Mouse (Mus musculus) MEL (cell line): Measurements from ENCODE around the gene Krt18. TPM values are rescaled to one million over a fixed set of nuclear protein-coding genes. Genes with fewer than 3 reads are reported as not detected.
A peak's percentile ranks its signal among the peaks of the same experiment; 100 is the strongest.

Experiments
- DNase-seq: peaks from one replicate; pipeline ENCODE4 v3.0.0; 2011; ENCODE audit warnings: low read depth, low spot score
- H3K27ac ChIP-seq: 2 replicates; pipeline ENCODE4 v1.5.1; 2012; ENCODE audit warnings: low read depth, mild to moderate bottlenecking, control low read depth, low read length, moderate library complexity; ENCODE audit not compliant: control insufficient read depth
- H3K27me3 ChIP-seq, 2 experiments: fragments of 150-350 bp in 1 of 2; sonication (generic) in 1 of 2; 2 replicates each; pipeline ENCODE4 v1.6.1; 2012; ENCODE audit warnings: low read length in 2 of 2, mild to moderate bottlenecking in 2 of 2, improper control_type of control experiment in 1 of 2, moderate library complexity in 1 of 2; ENCODE audit not compliant: insufficient read depth in 2 of 2, control insufficient read depth in 1 of 2
- H3K36me3 ChIP-seq, 2 experiments: 2 replicates each; pipeline ENCODE4 v1.6.1; 2012 to 2014; ENCODE audit warnings: low read length in 2 of 2, improper control_type of control experiment in 1 of 2, inconsistent platforms in 1 of 2, mild to moderate bottlenecking in 1 of 2; ENCODE audit not compliant: insufficient read depth in 2 of 2, control insufficient read depth in 1 of 2
- H3K4me1 ChIP-seq, 2 experiments: fragments of 150-350 bp in 1 of 2; sonication (generic) in 1 of 2; 2 replicates each; pipeline ENCODE4 v1.6.1; 2012; ENCODE audit warnings: low read length in 2 of 2, improper control_type of control experiment in 1 of 2, mild to moderate bottlenecking in 1 of 2; ENCODE audit not compliant: insufficient read depth in 2 of 2, control insufficient read depth in 1 of 2
- H3K4me3 ChIP-seq, 2 experiments: fragments of 150-350 bp in 1 of 2; sonication (generic) in 1 of 2; 2 replicates each; pipeline ENCODE4 v1.5.1; 2012; ENCODE audit warnings: low read depth in 2 of 2, low read length in 2 of 2, mild to moderate bottlenecking in 2 of 2, moderate library complexity in 2 of 2, control low read depth in 1 of 2, improper control_type of control experiment in 1 of 2; ENCODE audit not compliant: control insufficient read depth in 1 of 2, insufficient read depth in 1 of 2
- H3K79me2 ChIP-seq: 2 replicates; pipeline ENCODE4 v1.6.1; 2012; ENCODE audit warnings: mild to moderate bottlenecking, low read length, moderate library complexity; ENCODE audit not compliant: control insufficient read depth, poor library complexity, insufficient read depth
- H3K9ac ChIP-seq: 2 replicates; pipeline ENCODE4 v1.6.1; 2012; ENCODE audit warnings: low read depth, mild to moderate bottlenecking, control low read depth, low read length, moderate library complexity; ENCODE audit not compliant: control insufficient read depth, poor library complexity, severe bottlenecking
- H3K9me3 ChIP-seq: fragments of 150-350 bp; sonication (generic); replicated peaks from 2 replicates; pipeline ENCODE4 v1.6.1; 2012; ENCODE audit warnings: mild to moderate bottlenecking, low read length, improper control_type of control experiment, moderate library complexity; ENCODE audit not compliant: insufficient read depth
- BHLHE40 ChIP-seq: IDR thresholded peaks from 2 replicates; pipeline ENCODE4 v1.6.1; 2012; ENCODE audit warnings: low read depth, mild to moderate bottlenecking, inconsistent platforms, low read length, improper control_type of control experiment, borderline replicate concordance
- CHD1 ChIP-seq: IDR thresholded peaks from 2 replicates; pipeline ENCODE4 v1.6.1; 2012; ENCODE audit warnings: low read depth, mild to moderate bottlenecking, inconsistent platforms, low read length, improper control_type of control experiment
- CTCF ChIP-seq, 3 experiments: IDR thresholded peaks in 2 of 3; conservative IDR thresholded peaks in 1 of 3; 2 replicates each; pipeline ENCODE4 v1.5.1; 2011 to 2012; ENCODE audit warnings: low read length in 3 of 3, low read depth in 2 of 3, mild to moderate bottlenecking in 2 of 3, improper control_type of control experiment in 1 of 3, inconsistent platforms in 1 of 3, mixed read lengths in 1 of 3, moderate library complexity in 1 of 3; ENCODE audit not compliant: control insufficient read depth in 1 of 3, insufficient read depth in 1 of 3, poor library complexity in 1 of 3, severe bottlenecking in 1 of 3
- E2F4 ChIP-seq: IDR thresholded peaks from 2 replicates; pipeline ENCODE4 v1.6.1; 2011; ENCODE audit warnings: low read depth, low read length, improper control_type of control experiment, borderline replicate concordance
- ELF1 ChIP-seq: IDR thresholded peaks from 2 replicates; pipeline ENCODE4 v1.6.1; 2014; ENCODE audit warnings: low read depth, mild to moderate bottlenecking, inconsistent platforms, low read length, improper control_type of control experiment, moderate library complexity
- EP300 ChIP-seq, 2 experiments: IDR thresholded peaks; 2 replicates each; pipeline ENCODE4 v1.6.1; 2011; ENCODE audit warnings: improper control_type of control experiment in 2 of 2, low read length in 2 of 2, low read depth in 1 of 2, mild to moderate bottlenecking in 1 of 2
- ETS1 ChIP-seq: IDR thresholded peaks from 2 replicates; pipeline ENCODE4 v1.6.1; 2012; ENCODE audit warnings: low read depth, mild to moderate bottlenecking, inconsistent platforms, low read length, improper control_type of control experiment, moderate library complexity
- GABPA ChIP-seq: IDR thresholded peaks from 2 replicates; pipeline ENCODE4 v1.6.1; 2012; ENCODE audit warnings: low read depth, mild to moderate bottlenecking, inconsistent platforms, low read length, improper control_type of control experiment, moderate library complexity
- GATA1 ChIP-seq: IDR thresholded peaks from 2 replicates; pipeline ENCODE4 v1.6.1; 2011; ENCODE audit warnings: low read depth, low read length, improper control_type of control experiment
- HCFC1 ChIP-seq: IDR thresholded peaks from 2 replicates; pipeline ENCODE4 v1.6.1; 2012; ENCODE audit warnings: low read depth, mild to moderate bottlenecking, inconsistent platforms, low read length, improper control_type of control experiment, moderate library complexity
- KAT2A ChIP-seq: conservative IDR thresholded peaks from 2 replicates; pipeline ENCODE4 v1.6.1; 2012; ENCODE audit warnings: low read depth, low read length, improper control_type of control experiment, inconsistent platforms
- MAFK ChIP-seq: IDR thresholded peaks from 2 replicates; pipeline ENCODE4 v1.6.1; 2011; ENCODE audit warnings: low read depth, mild to moderate bottlenecking, low read length, improper control_type of control experiment, borderline replicate concordance
- MAX ChIP-seq: IDR thresholded peaks from 2 replicates; pipeline ENCODE4 v1.6.1; 2011; ENCODE audit warnings: low read length, improper control_type of control experiment
- MAZ ChIP-seq: IDR thresholded peaks from 2 replicates; pipeline ENCODE4 v1.6.1; 2012; ENCODE audit warnings: low read depth, mild to moderate bottlenecking, inconsistent platforms, low read length, improper control_type of control experiment
- MEF2A ChIP-seq: IDR thresholded peaks from 2 replicates; pipeline ENCODE4 v1.6.1; 2014; ENCODE audit warnings: low read depth, mild to moderate bottlenecking, inconsistent platforms, low read length, improper control_type of control experiment; ENCODE audit not compliant: poor library complexity, insufficient replicate concordance, severe bottlenecking; ENCODE audit errors: extremely low read depth
- MYB ChIP-seq: IDR thresholded peaks from 2 replicates; pipeline ENCODE4 v1.6.1; 2011; ENCODE audit warnings: mild to moderate bottlenecking, low read depth, low read length, improper control_type of control experiment
- MYC ChIP-seq: IDR thresholded peaks from 2 replicates; pipeline ENCODE4 v1.6.1; 2011; ENCODE audit warnings: low read depth, mild to moderate bottlenecking, low read length, improper control_type of control experiment, moderate library complexity
- NELFE ChIP-seq: IDR thresholded peaks from 2 replicates; pipeline ENCODE4 v1.6.1; 2011; ENCODE audit warnings: low read depth, low read length, improper control_type of control experiment
- NRF1 ChIP-seq: IDR thresholded peaks from 2 replicates; pipeline ENCODE4 v1.6.1; 2014; ENCODE audit warnings: low read depth, mild to moderate bottlenecking, inconsistent platforms, low read length, improper control_type of control experiment, moderate library complexity; ENCODE audit not compliant: poor library complexity, insufficient read depth, severe bottlenecking
- POLR2AphosphoS2 ChIP-seq: IDR thresholded peaks from 2 replicates; pipeline ENCODE4 v1.6.1; 2011; ENCODE audit warnings: low read length, improper control_type of control experiment
- POLR2AphosphoS5 ChIP-seq: IDR thresholded peaks from 2 replicates; pipeline ENCODE4 v1.6.1; 2012; ENCODE audit warnings: low read depth, borderline replicate concordance, mild to moderate bottlenecking, inconsistent platforms, low read length, moderate library complexity, mixed read lengths
- RAD21 ChIP-seq: IDR thresholded peaks from 2 replicates; pipeline ENCODE4 v1.6.1; 2011; ENCODE audit warnings: mild to moderate bottlenecking, low read depth, low read length, improper control_type of control experiment
- RCOR1 ChIP-seq: IDR thresholded peaks from 2 replicates; pipeline ENCODE4 v1.6.1; 2012; ENCODE audit warnings: low read depth, mild to moderate bottlenecking, inconsistent platforms, low read length, improper control_type of control experiment
- SIN3A ChIP-seq: IDR thresholded peaks from 2 replicates; pipeline ENCODE4 v1.6.1; 2012; ENCODE audit warnings: low read length, improper control_type of control experiment, inconsistent platforms
- SMC3 ChIP-seq: IDR thresholded peaks from 2 replicates; pipeline ENCODE4 v1.6.1; 2011; ENCODE audit warnings: low read depth, low read length, improper control_type of control experiment
- TAL1 ChIP-seq: IDR thresholded peaks from 2 replicates; pipeline ENCODE4 v1.6.1; 2012; ENCODE audit warnings: mild to moderate bottlenecking, inconsistent platforms, low read length, moderate library complexity, mixed read lengths
- TBP ChIP-seq: IDR thresholded peaks from 2 replicates; pipeline ENCODE4 v1.8.0; 2011; ENCODE audit warnings: low read depth, low read length, improper control_type of control experiment
- TCF12 ChIP-seq: IDR thresholded peaks from 2 replicates; pipeline ENCODE4 v1.6.1; 2014; ENCODE audit warnings: low read depth, mild to moderate bottlenecking, inconsistent platforms, low read length, improper control_type of control experiment, moderate library complexity
- UBTF ChIP-seq: IDR thresholded peaks from 2 replicates; pipeline ENCODE4 v1.6.1; 2012; ENCODE audit warnings: low read depth, mild to moderate bottlenecking, inconsistent platforms, low read length, improper control_type of control experiment, moderate library complexity, borderline replicate concordance; ENCODE audit not compliant: insufficient read depth
- USF1 ChIP-seq: IDR thresholded peaks from 2 replicates; pipeline ENCODE4 v1.6.1; 2014; ENCODE audit warnings: low read depth, mild to moderate bottlenecking, inconsistent platforms, low read length, improper control_type of control experiment, moderate library complexity
- USF2 ChIP-seq, 2 experiments: IDR thresholded peaks; 2 replicates each; pipeline ENCODE4 v1.6.1; 2011 to 2012; ENCODE audit warnings: improper control_type of control experiment in 2 of 2, low read length in 2 of 2, borderline replicate concordance in 1 of 2, inconsistent platforms in 1 of 2, low read depth in 1 of 2, mild to moderate bottlenecking in 1 of 2; ENCODE audit not compliant: insufficient read depth in 1 of 2
- ZC3H11A ChIP-seq: IDR thresholded peaks from 2 replicates; pipeline ENCODE4 v1.6.1; 2012; ENCODE audit warnings: low read depth, mild to moderate bottlenecking, inconsistent platforms, low read length, improper control_type of control experiment
- ZMIZ1 ChIP-seq: IDR thresholded peaks from 2 replicates; pipeline ENCODE4 v1.6.1; 2012; ENCODE audit warnings: low read depth, mild to moderate bottlenecking, inconsistent platforms, low read length, improper control_type of control experiment, moderate library complexity
- ZNF384 ChIP-seq: IDR thresholded peaks from 2 replicates; pipeline ENCODE4 v1.6.1; 2012; ENCODE audit warnings: low read depth, mild to moderate bottlenecking, inconsistent platforms, low read length, improper control_type of control experiment
- polyA plus RNA-seq, 2 experiments: library from polyadenylated mRNA; stranded (reverse) in 1 of 2; unstranded in 1 of 2; fragments of >175 nt in 1 of 2; fragments of >200 nt in 1 of 2; gene quantifications; 2 replicates each; pipeline versions ENCODE4 v1.2.1 to v1.2.4; 2012; ENCODE audit warnings: low replicate concordance in 2 of 2, low read depth in 1 of 2; ENCODE audit not compliant: insufficient read length in 2 of 2, insufficient read depth in 1 of 2, missing spikeins in 1 of 2
- total RNA-seq: library from RNA; depleted of rRNA; stranded (reverse); fragments of 300-350 nt; gene quantifications from 2 replicates; pipeline ENCODE4 v1.2.3, GENCODE M21; 2012

The Krt18 gene
- total and polyA plus RNA-seq, 3 experiments = 0.08 TPM; not detected in 2

GRCm38 (mm10) chr15:101983949-101984601, 43.9 kb upstream of the Krt18 start (continued):
- TF ChIP-seq E2F4 (peak; percentile 71; the same call in 1 of the 2 replicates), GATA1 (peak; percentile 42; the same call in 1 of the 2 replicates), TBP (0 out of 2 replicates have a peak, but pooled peaks have one; percentile 4), ZMIZ1 (peak; percentile 70)

- peaks cover 4 to 24% of the 10 kb centered on the region in 2 experiments; a peak in 3 of 4 replicates for H3K4me1 ChIP-seq
These were observed 43.2 kb upstream of the Krt18 start for GRCm38 (mm10) chr15:101984746-101985145.

GRCm38 (mm10) chr15:101988119-101988518, 39.9 kb upstream of the Krt18 start:
- Histone ChIP-seq H3K9ac (no peak overlapping the region), H3K36me3 (peaks cover 0 to 17% of the 10 kb centered on the region in 2 experiments; a peak in 2 of 4 replicates), H3K27ac (no peak overlapping the region), H3K4me3 (no peak overlapping the region), H3K9me3 (no peaks in the 10 kb centered on the region), H3K4me1 (peaks cover 6 to 39% of the 10 kb centered on the region in 2 experiments; a peak in 3 of 4 replicates), H3K79me2 (no peaks in the 10 kb centered on the region), H3K27me3 (no peaks in the 10 kb centered on the region)
- DNase-seq = peak; percentile 90
- TF ChIP-seq BHLHE40 = 0 out of 2 replicates have a peak, but pooled peaks have one; percentile 38
- TF ChIP-seq USF1 = no peak
- TF ChIP-seq POLR2AphosphoS5 = no peak
- TF ChIP-seq RAD21 = peak; percentile 100
- TF ChIP-seq ZC3H11A = peak; percentile 100
- TF ChIP-seq CTCF (IDR thresholded peaks at IDR 0.05 in 2 of 3, conservative IDR thresholded peaks at IDR 0.05 in 1 of 3; ENCODE audit: control insufficient read depth in 1 of 3, insufficient read depth in 1 of 3, low read depth in 2 of 3, low read length in 3 of 3, poor library complexity in 1 of 3, severe bottlenecking in 1 of 3) = peak; percentile 97 to 100 (median 99)
- TF ChIP-seq GABPA = no peak
- TF ChIP-seq HCFC1 = peak; percentile 42; the same call in 1 of the 2 replicates
- TF ChIP-seq ZMIZ1 = peak; percentile 17; the same call in 1 of the 2 replicates
- TF ChIP-seq CHD1 = no peak
- TF ChIP-seq TBP = 0 out of 2 replicates have a peak, but pooled peaks have one; percentile 16
- no peak for TF ChIP-seq EP300 (IDR thresholded peaks at IDR 0.05; ENCODE audit: low read depth in 1 of 2, low read length in 2 of 2)
- peak; percentile 77 for TF ChIP-seq MAZ

More at GRCm38 (mm10) chr15:101984746-101985145, 43.2 kb upstream of the Krt18 start:
- Histone ChIP-seq H3K27ac (no peak overlapping the region), H3K9me3 (no peaks in the 10 kb centered on the region), H3K36me3 (peaks cover 0 to 2% of the 10 kb centered on the region in 2 experiments; a peak in 2 of 4 replicates), H3K4me3 (peak overlapping the region; percentile 31 to 37), H3K27me3 (no peaks in the 10 kb centered on the region), H3K9ac (peak overlapping the region; percentile 57), H3K79me2 (no peaks in the 10 kb centered on the region)
- TF ChIP-seq TAL1 = no peak
- TF ChIP-seq MYC = no peak
- no peak for TF ChIP-seq POLR2AphosphoS2
- TF ChIP-seq TBP = peak; percentile 53; the same call in 1 of the 2 replicates
- no peak for TF ChIP-seq NELFE
- TF ChIP-seq MYB = no peak
- TF ChIP-seq HCFC1 = no peak
- TF ChIP-seq KAT2A = no peak
- TF ChIP-seq GABPA = no peak
- TF ChIP-seq SMC3 = peak; percentile 40
- no peak for TF ChIP-seq MAFK
- no peak for TF ChIP-seq ZNF384
- no peak for TF ChIP-seq UBTF
- no peak for TF ChIP-seq TCF12
- TF ChIP-seq SIN3A = no peak
- no peak for TF ChIP-seq ZMIZ1
- no peak for TF ChIP-seq E2F4
- TF ChIP-seq ZC3H11A = 0 out of 2 replicates have a peak, but pooled peaks have one; percentile 22
- no peak for TF ChIP-seq ETS1
- TF ChIP-seq RAD21 = no peak
- TF ChIP-seq POLR2AphosphoS5 = no peak
- TF ChIP-seq CTCF (IDR thresholded peaks at IDR 0.05 in 2 of 3, conservative IDR thresholded peaks at IDR 0.05 in 1 of 3; ENCODE audit: control insufficient read depth in 1 of 3, insufficient read depth in 1 of 3, low read depth in 2 of 3, low read length in 3 of 3, poor library complexity in 1 of 3, severe bottlenecking in 1 of 3) = peak in 2 of 3 experiments; percentile 28 to 54; a peak in 3 of 6 replicates
- no peak for TF ChIP-seq EP300 (IDR thresholded peaks at IDR 0.05; ENCODE audit: low read depth in 1 of 2, low read length in 2 of 2)
- TF ChIP-seq MEF2A = no peak
- no peak for TF ChIP-seq USF2 (IDR thresholded peaks at IDR 0.05; ENCODE audit: borderline replicate concordance in 1 of 2, insufficient read depth in 1 of 2, low read depth in 1 of 2, low read length in 2 of 2)
- no peak for TF ChIP-seq MAX
- no peak for TF ChIP-seq NRF1
- no peak for TF ChIP-seq RCOR1
- no peak for TF ChIP-seq ELF1
- no peak for TF ChIP-seq BHLHE40
- no peak for DNase-seq
